Mouse (Mus musculus) bone marrow, adult 2 months (tissue): Measurements from ENCODE around the gene Sec14l4. TPM values are rescaled to one million over a fixed set of nuclear protein-coding genes. Genes with fewer than 3 reads are reported as not detected.

Source experiments
- H3K27ac ChIP-seq: fragments of 200-500 bp; 2 replicates; pipeline ENCODE4 v1.5.1; 2012; ENCODE audit warnings: low read depth, mild to moderate bottlenecking, control low read depth, inconsistent platforms, low read length; ENCODE audit not compliant: control insufficient read depth, poor library complexity, insufficient read depth
- H3K4me1 ChIP-seq: fragments of 200-500 bp; 2 replicates; pipeline ENCODE4 v1.6.1; 2011; ENCODE audit warnings: low read length; ENCODE audit not compliant: control insufficient read depth, insufficient read depth
- H3K4me3 ChIP-seq: fragments of 200-500 bp; replicated peaks from 2 replicates; pipeline ENCODE3; 2011; ENCODE audit warnings: mild to moderate bottlenecking, low read depth, low read length, control low read depth; ENCODE audit not compliant: control insufficient read depth
- CTCF ChIP-seq: fragments of 200-500 bp; IDR thresholded peaks from 2 replicates; pipeline ENCODE4 v1.5.1; 2011; ENCODE audit warnings: low read length, control low read depth; ENCODE audit not compliant: control insufficient read depth, insufficient read depth
- POLR2A ChIP-seq: fragments of 200-500 bp; IDR thresholded peaks from 2 replicates; pipeline ENCODE4 v1.6.1; 2011; ENCODE audit warnings: low read depth, mild to moderate bottlenecking, control low read depth, low read length, borderline replicate concordance; ENCODE audit not compliant: control insufficient read depth
- WGBS: fragments of 180-500 bp; shearing (Covaris S2); methylation state at CpG from one replicate; pipeline ENCODE4 v1.1.7; 2018; 5-methylcytosine and 5-hydroxymethylcytosine counted together
- polyA plus RNA-seq: library from polyadenylated mRNA; stranded (reverse); fragments of >200 nt; gene quantifications from 2 replicates; pipeline ENCODE4 v1.2.4, GENCODE M21; 2011; ENCODE audit warnings: low replicate concordance; ENCODE audit not compliant: missing spikeins, insufficient read depth, insufficient read length

The Sec14l4 gene
- polyA plus RNA-seq, 1 experiment, result 0.47 TPM

GRCm38 (mm10) chr11:4078267-4078933 is 47.1 kb downstream of the Sec14l4 start:
- TF ChIP-seq CTCF (no peak), POLR2A (no peak)
- WGBS, result 78% methylated on average over 7 of the region's 7 CpGs
- H3K4me1 ChIP-seq, result no peaks in the 10 kb centered on the region
- no peak overlapping the region for H3K27ac ChIP-seq
- H3K4me3 ChIP-seq, result no peak overlapping the region

GRCm38 (mm10) chr11:4080219-4080618 is 49.0 kb downstream of the Sec14l4 start:
- Histone ChIP-seq H3K4me1 (no peaks in the 10 kb centered on the region), H3K4me3 (no peak overlapping the region), H3K27ac (no peak overlapping the region)
- TF ChIP-seq POLR2A, result no peak
- TF ChIP-seq CTCF, result peak; percentile 89
- WGBS, result 9% methylated on average over 4 of the region's 4 CpGs

- H3K27ac ChIP-seq, result no peak overlapping the region
- TF ChIP-seq POLR2A (no peak), CTCF (peak; percentile 51)
- 38% methylated on average over 5 of the region's 5 CpGs for WGBS
- H3K4me1 ChIP-seq, result no peaks in the 10 kb centered on the region
- no peak overlapping the region for H3K4me3 ChIP-seq
Measured at GRCm38 (mm10) chr11:4083316-4084078, 52.2 kb downstream of the Sec14l4 start.

GRCm38 (mm10) chr11:4086246-4086645 is 55.0 kb downstream of the Sec14l4 start:
- Histone ChIP-seq H3K27ac (no peak overlapping the region), H3K4me3 (no peak overlapping the region), H3K4me1 (no peaks in the 10 kb centered on the region)
- TF ChIP-seq POLR2A (no peak), CTCF (no peak)
- WGBS, result 55% methylated on average over 1 of the region's 1 CpGs

GRCm38 (mm10) chr11:4087267-4087666 is 56.0 kb downstream of the Sec14l4 start:
- Histone ChIP-seq H3K4me3 (no peak overlapping the region), H3K27ac (no peak overlapping the region), H3K4me1 (no peaks in the 10 kb centered on the region)
- TF ChIP-seq CTCF (no peak), POLR2A (no peak)
- WGBS, result 51% methylated on average over 2 of the region's 2 CpGs

- TF ChIP-seq POLR2A (no peak), CTCF (no peak)
- Histone ChIP-seq H3K27ac (no peak overlapping the region), H3K4me3 (peak overlapping the region; percentile 87), H3K4me1 (peaks cover 4% of the 10 kb centered on the region)
- WGBS, result 82% methylated on average over 18 of the region's 18 CpGs
Measured at GRCm38 (mm10) chr11:4093459-4094377, 62.5 kb downstream of the Sec14l4 start.

DNA sequence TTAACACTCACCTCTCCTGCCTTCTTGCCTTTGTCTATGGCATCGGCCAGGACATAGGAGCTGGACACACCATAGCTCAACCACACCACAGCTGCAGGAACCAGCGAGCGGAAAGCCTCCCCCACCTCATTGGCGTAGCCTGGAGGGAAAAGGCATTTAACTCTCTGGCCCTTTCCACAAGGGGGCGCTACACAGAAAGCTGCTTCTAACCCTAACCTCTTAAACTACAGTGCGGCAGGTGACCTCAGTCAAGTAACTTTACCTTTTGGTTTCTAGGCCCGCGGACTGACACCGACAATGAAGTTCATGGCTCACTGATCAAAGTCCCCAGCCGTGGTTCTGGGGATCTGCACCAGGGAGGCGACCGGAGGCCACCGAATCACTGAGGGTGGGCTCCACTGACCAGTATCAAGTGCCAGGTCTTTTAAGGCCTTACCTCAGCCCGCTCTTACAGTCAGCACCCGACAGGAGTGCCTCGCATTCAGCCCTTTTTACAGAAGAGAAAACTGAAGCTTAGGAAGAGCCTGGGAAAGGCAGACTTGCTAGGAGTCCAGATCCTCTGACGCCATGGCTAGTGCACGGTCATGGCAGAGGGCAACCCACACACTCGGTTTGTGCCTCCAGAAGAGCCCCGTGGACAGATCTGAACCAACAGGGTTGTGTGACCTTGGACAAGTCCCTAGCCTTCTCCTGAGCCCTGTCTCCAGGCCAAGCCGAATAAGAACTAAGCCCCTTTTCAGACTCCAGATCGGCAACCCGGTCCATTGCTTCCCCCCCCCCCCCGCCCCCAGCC is 63.3 kb downstream of the Sec14l4 start:
- H3K4me3 ChIP-seq, result peak overlapping the region; percentile 87
- WGBS, result 5% methylated on average over 21 of the region's 24 CpGs
- peak overlapping the region; percentile 34 for H3K27ac ChIP-seq
- peaks cover 4% of the 10 kb centered on the region for H3K4me1 ChIP-seq
- TF ChIP-seq CTCF (peak; percentile 71), POLR2A (no peak)
